Mouse (Mus musculus) CH12.LX (cell line): Measurements from ENCODE around the gene Prdm10. TPM values are rescaled to one million over a fixed set of nuclear protein-coding genes. Genes with fewer than 3 reads are reported as not detected.

Source experiments
- DNase-seq: peaks from one replicate; pipeline ENCODE4 v3.0.0-alpha.2; 2013; ENCODE audit errors: extremely low read depth
- H3K27ac ChIP-seq: 2 replicates; pipeline ENCODE4 v1.5.1; 2012; ENCODE audit warnings: low read depth, mild to moderate bottlenecking, control low read depth, moderate library complexity; ENCODE audit not compliant: insufficient read depth
- H3K27me3 ChIP-seq: replicated peaks from 2 replicates; pipeline ENCODE3; 2012; ENCODE audit warnings: inconsistent platforms
- H3K36me3 ChIP-seq, 2 experiments: replicated peaks in 1 of 2; 2 replicates each; pipeline versions ENCODE3 to v1.6.1; 2012; ENCODE audit warnings: inconsistent platforms in 1 of 2, low read length in 1 of 2, mild to moderate bottlenecking in 1 of 2, mixed read lengths in 1 of 2, moderate library complexity in 1 of 2; ENCODE audit not compliant: control insufficient read depth in 1 of 2, insufficient read depth in 1 of 2
- H3K4me1 ChIP-seq, 2 experiments: 2 replicates each; pipeline ENCODE4 v1.6.1; 2012; ENCODE audit warnings: inconsistent platforms in 1 of 2, moderate library complexity in 1 of 2; ENCODE audit not compliant: insufficient read depth in 2 of 2, control insufficient read depth in 1 of 2
- H3K4me2 ChIP-seq: 2 replicates; pipeline ENCODE4 v1.6.1; 2012; ENCODE audit warnings: low read depth, mild to moderate bottlenecking, control low read depth; ENCODE audit not compliant: poor library complexity, insufficient read depth, severe bottlenecking
- H3K4me3 ChIP-seq, 3 experiments: fragments of 150-350 bp in 1 of 3; sonication (generic) in 1 of 3; replicated peaks in 1 of 3; 2 replicates each; pipeline versions ENCODE3 to v1.5.1; 2011 to 2012; ENCODE audit warnings: low read depth in 2 of 3, low read length in 2 of 3, mild to moderate bottlenecking in 2 of 3, moderate library complexity in 2 of 3, control low read depth in 1 of 3, improper control_type of control experiment in 1 of 3, inconsistent platforms in 1 of 3, mixed read lengths in 1 of 3; ENCODE audit not compliant: poor library complexity in 1 of 3
- H3K79me2 ChIP-seq: replicated peaks from 2 replicates; pipeline ENCODE4 v1.6.1; 2012; ENCODE audit warnings: mild to moderate bottlenecking, moderate library complexity; ENCODE audit not compliant: control insufficient read depth, poor library complexity, insufficient read depth, severe bottlenecking; ENCODE audit errors: extremely low read depth
- H3K9ac ChIP-seq: 2 replicates; pipeline ENCODE4 v1.6.1; 2012; ENCODE audit warnings: low read depth, mild to moderate bottlenecking, control low read depth, moderate library complexity; ENCODE audit not compliant: insufficient read depth
- H3K9me3 ChIP-seq: replicated peaks from 2 replicates; pipeline ENCODE3; 2012; ENCODE audit warnings: low read length, inconsistent platforms, mixed read lengths
- CHD1 ChIP-seq: IDR thresholded peaks from 2 replicates; pipeline ENCODE4 v1.6.1; 2012; ENCODE audit warnings: low read depth, low read length, improper control_type of control experiment, inconsistent platforms
- CHD2 ChIP-seq: IDR thresholded peaks from 2 replicates; pipeline ENCODE4 v1.6.1; 2011; ENCODE audit warnings: low read length, improper control_type of control experiment
- E2F4 ChIP-seq: IDR thresholded peaks from 2 replicates; pipeline ENCODE4 v1.6.1; 2011; ENCODE audit warnings: low read depth, low read length, improper control_type of control experiment; ENCODE audit not compliant: insufficient replicate concordance
- ELF1 ChIP-seq: IDR thresholded peaks from 2 replicates; pipeline ENCODE4 v1.6.1; 2014; ENCODE audit warnings: low read depth, mild to moderate bottlenecking, inconsistent platforms, low read length, improper control_type of control experiment
- EP300 ChIP-seq: IDR thresholded peaks from 2 replicates; pipeline ENCODE4 v1.6.1; 2011; ENCODE audit warnings: low read length, improper control_type of control experiment
- ETS1 ChIP-seq: conservative IDR thresholded peaks from 2 replicates; pipeline ENCODE4 v1.6.1; 2012; ENCODE audit warnings: low read depth, mild to moderate bottlenecking, inconsistent platforms, low read length, improper control_type of control experiment, moderate library complexity
- GABPA ChIP-seq: IDR thresholded peaks from 2 replicates; pipeline ENCODE4 v1.6.1; 2012; ENCODE audit warnings: low read depth, low read length, improper control_type of control experiment, inconsistent platforms; ENCODE audit not compliant: insufficient replicate concordance
- HCFC1 ChIP-seq: IDR thresholded peaks from 2 replicates; pipeline ENCODE4 v1.6.1; 2012; ENCODE audit warnings: low read depth, mild to moderate bottlenecking, inconsistent platforms, low read length, improper control_type of control experiment
- IRF4 ChIP-seq: IDR thresholded peaks from 2 replicates; pipeline ENCODE4 v1.6.1; 2014; ENCODE audit warnings: low read depth, mild to moderate bottlenecking, inconsistent platforms, low read length, improper control_type of control experiment
- JUN ChIP-seq: IDR thresholded peaks from 2 replicates; pipeline ENCODE4 v1.6.1; 2011; ENCODE audit warnings: low read depth, mild to moderate bottlenecking, low read length, improper control_type of control experiment, moderate library complexity; ENCODE audit not compliant: insufficient read depth
- JUND ChIP-seq: conservative IDR thresholded peaks from 2 replicates; pipeline ENCODE4 v1.6.1; 2011; ENCODE audit warnings: low read depth, low read length, improper control_type of control experiment
- MAFK ChIP-seq: IDR thresholded peaks from 2 replicates; pipeline ENCODE4 v1.6.1; 2011; ENCODE audit warnings: low read length, improper control_type of control experiment; ENCODE audit not compliant: insufficient replicate concordance
- MXI1 ChIP-seq: IDR thresholded peaks from 2 replicates; pipeline ENCODE4 v1.6.1; 2011; ENCODE audit warnings: mild to moderate bottlenecking, low read depth, low read length, improper control_type of control experiment
- NRF1 ChIP-seq: IDR thresholded peaks from 2 replicates; pipeline ENCODE4 v1.6.1; 2014; ENCODE audit warnings: low read depth, mild to moderate bottlenecking, inconsistent platforms, low read length, improper control_type of control experiment, moderate library complexity
- POLR2A ChIP-seq: IDR thresholded peaks from 2 replicates; pipeline ENCODE4 v1.6.1; 2011; ENCODE audit warnings: low read depth, mild to moderate bottlenecking, improper control_type of control experiment, low read length
- TCF12 ChIP-seq: IDR thresholded peaks from 2 replicates; pipeline ENCODE4 v1.6.1; 2014; ENCODE audit warnings: low read depth, mild to moderate bottlenecking, inconsistent platforms, low read length, improper control_type of control experiment
- USF1 ChIP-seq: IDR thresholded peaks from 2 replicates; pipeline ENCODE4 v1.6.1; 2014; ENCODE audit warnings: low read depth, mild to moderate bottlenecking, inconsistent platforms, low read length, improper control_type of control experiment
- USF2 ChIP-seq: conservative IDR thresholded peaks from 2 replicates; pipeline ENCODE4 v1.6.1; 2011; ENCODE audit warnings: low read depth, low read length, improper control_type of control experiment
- ZC3H11A ChIP-seq: IDR thresholded peaks from 2 replicates; pipeline ENCODE4 v1.6.1; 2012; ENCODE audit warnings: low read depth, mild to moderate bottlenecking, inconsistent platforms, low read length, improper control_type of control experiment
- dilution Hi-C: fragments of 300-500 bp; cut with MboI; formaldehyde crosslinking; loops from 2 replicates; pipeline ENCODE4 v1.14.3; 2020; ENCODE audit warnings: low sequenced_read_pairs; ENCODE audit not compliant: extremely low pct_unique_long_range_greater_than_20kb, extremely low pct_ligation_motif_present
- in situ Hi-C: fragments of 300-500 bp; cut with MboI; formaldehyde crosslinking; loops from 3 replicates; pipeline ENCODE4 v1.14.3; 2019; ENCODE audit warnings: low sequenced_read_pairs, low pct_ligation_motif_present, low pct_unique_long_range_greater_than_20kb, mixed read lengths
- polyA plus RNA-seq: library from polyadenylated mRNA; unstranded; fragments of >175 nt; gene quantifications from 2 replicates; pipeline ENCODE4 v1.2.1, GENCODE M21; 2012; ENCODE audit warnings: low read depth; ENCODE audit not compliant: insufficient read length
- total RNA-seq, 2 experiments: library from RNA; depleted of rRNA; stranded (reverse); fragments of 300-350 nt in 1 of 2; fragments of >200 nt in 1 of 2; gene quantifications; 2 replicates each; pipeline ENCODE4 v1.2.3; 2012 to 2014

Prdm10 gene
- total and polyA plus RNA-seq, 3 experiments: 4.5 to 6.7 (median 4.7) TPM

- Histone ChIP-seq H3K27ac (no peak overlapping the region), H3K9ac (no peak overlapping the region), H3K27me3 (no peaks in the 10 kb centered on the region), H3K79me2 (no peaks in the 10 kb centered on the region), H3K4me3 (no peak overlapping the region), H3K36me3 (no peaks in the 10 kb centered on the region), H3K9me3 (no peaks in the 10 kb centered on the region), H3K4me1 (peaks cover 4 to 45% of the 10 kb centered on the region in 2 experiments; a peak in 3 of 4 replicates), H3K4me2 (no peak overlapping the region)
- dilution Hi-C loops: no loop called here
- DNase-seq: no peak
- in situ Hi-C loops: no loop called here
- no peak for TF ChIP-seq JUN
- TF ChIP-seq ETS1: no peak
- TF ChIP-seq CHD2: no peak
- TF ChIP-seq IRF4: no peak
- no peak for TF ChIP-seq MXI1
- TF ChIP-seq E2F4: no peak
- no peak for TF ChIP-seq ELF1
- TF ChIP-seq USF2: no peak
- no peak for TF ChIP-seq NRF1
- TF ChIP-seq TCF12: no peak
Observed at GRCm38 (mm10) chr9:31255953-31256352, 24.4 kb upstream of the Prdm10 start.

GRCm38 (mm10) chr9:31258237-31258636 lies 22.1 kb upstream of the Prdm10 start:
- TF ChIP-seq USF1 (no peak), MAFK (no peak), GABPA (no peak), ZC3H11A (no peak), CHD1 (no peak), NRF1 (no peak), JUND (peak; percentile 53; the same call in 1 of the 2 replicates), HCFC1 (no peak), JUN (peak; percentile 70), POLR2A (no peak), EP300 (peak; percentile 46; the same call in 1 of the 2 replicates)
- TF ChIP-seq, all 38 proteins: peak for 3

More at GRCm38 (mm10) chr9:31258237-31258636, 22.1 kb upstream of the Prdm10 start:
- in situ Hi-C loops (no loop called here), dilution Hi-C loops (no loop called here)
- Histone ChIP-seq H3K36me3 (no peaks in the 10 kb centered on the region), H3K4me1 (peaks cover 4 to 33% of the 10 kb centered on the region in 2 experiments; a peak in 3 of 4 replicates), H3K4me3 (no peak overlapping the region), H3K9me3 (peaks cover 2% of the 10 kb centered on the region), H3K27ac (no peak overlapping the region), H3K9ac (no peak overlapping the region), H3K27me3 (no peaks in the 10 kb centered on the region), H3K4me2 (no peak overlapping the region), H3K79me2 (no peaks in the 10 kb centered on the region)
- no peak for DNase-seq
